Mouse (Mus musculus): ENCODE results near the gene Ptk6.

The Ptk6 gene

GRCm38 (mm10) chr2:181159771-181160170 is 42.8 kb downstream of the Ptk6 start:
- no peak for DNase-seq (ENCODE audit: low read depth)

DNA sequence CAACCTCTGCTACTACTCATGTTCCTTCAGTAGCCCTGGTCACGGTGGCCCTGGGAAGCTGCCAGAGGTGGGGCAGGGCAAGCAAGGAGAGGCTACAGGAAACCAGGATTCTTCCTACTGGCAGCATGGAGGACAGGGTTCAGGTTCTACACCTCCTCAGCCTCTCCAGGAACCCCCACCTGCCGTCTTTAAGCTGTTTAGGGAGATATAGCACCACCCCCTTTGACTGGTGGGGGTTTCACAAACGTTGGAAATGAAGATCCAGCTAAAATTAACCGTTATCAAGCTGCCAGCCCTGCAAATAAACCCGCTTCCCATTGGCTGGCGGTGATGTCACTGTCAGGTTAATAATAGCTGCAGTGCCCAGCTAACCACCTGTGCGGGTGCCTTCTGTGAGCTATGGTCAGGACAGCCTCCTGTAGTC is 43.5 kb downstream of the Ptk6 start:
- no peak for DNase-seq (ENCODE audit: low read depth)

DNA sequence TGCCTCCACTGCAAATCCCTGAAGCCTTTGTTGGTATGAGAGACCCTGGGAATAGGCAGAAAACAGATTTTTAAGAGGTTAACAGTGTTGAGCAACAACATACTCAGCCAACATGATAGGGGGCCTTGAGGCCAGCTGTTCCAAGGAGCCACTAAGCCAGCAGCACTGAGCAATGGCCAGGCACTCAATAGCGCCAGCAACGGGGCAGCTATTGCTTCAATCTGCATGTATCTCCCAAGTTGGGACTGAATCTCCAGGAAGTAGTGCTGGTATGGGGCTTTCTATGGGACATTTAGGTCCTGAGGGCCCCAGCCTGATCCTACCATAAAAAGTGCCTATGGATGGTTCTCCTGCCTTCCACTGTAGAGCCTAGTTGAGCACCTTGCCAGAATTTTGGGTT is 44.1 kb downstream of the Ptk6 start:
- no peak for DNase-seq (ENCODE audit: low read depth)

- DNase-seq (ENCODE audit: low read depth) = peak; percentile 7
Observed at GRCm38 (mm10) chr2:181157716-181158302, 44.8 kb downstream of the Ptk6 start.

DNA sequence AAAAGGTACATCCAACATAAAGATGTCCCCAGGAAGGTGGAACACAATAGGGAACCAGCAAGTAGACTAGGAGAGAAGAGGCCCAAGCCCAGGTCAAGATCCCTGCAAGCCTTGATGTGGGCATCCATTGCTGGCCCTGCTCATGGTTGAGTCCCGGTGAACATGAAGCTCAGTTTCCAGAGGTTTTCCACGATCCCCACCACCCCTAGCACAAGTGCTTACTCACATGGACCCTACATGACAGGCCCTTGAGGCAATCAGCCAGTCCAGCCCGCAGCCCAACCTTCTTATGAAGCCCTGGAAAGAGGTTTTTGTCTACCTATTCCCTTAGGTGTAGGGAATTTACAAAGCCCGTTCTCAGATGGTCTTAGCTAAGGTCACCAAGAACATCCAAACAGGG is 45.4 kb downstream of the Ptk6 start:
- no peak for DNase-seq (ENCODE audit: low read depth)

- no peak for DNase-seq (ENCODE audit: low read depth)
Observed at GRCm38 (mm10) chr2:181156248-181157121, 46.1 kb downstream of the Ptk6 start, which contains the start of gene Eef1a2. Eef1a2 (minus strand) TSS chr2:181157014.

DNA sequence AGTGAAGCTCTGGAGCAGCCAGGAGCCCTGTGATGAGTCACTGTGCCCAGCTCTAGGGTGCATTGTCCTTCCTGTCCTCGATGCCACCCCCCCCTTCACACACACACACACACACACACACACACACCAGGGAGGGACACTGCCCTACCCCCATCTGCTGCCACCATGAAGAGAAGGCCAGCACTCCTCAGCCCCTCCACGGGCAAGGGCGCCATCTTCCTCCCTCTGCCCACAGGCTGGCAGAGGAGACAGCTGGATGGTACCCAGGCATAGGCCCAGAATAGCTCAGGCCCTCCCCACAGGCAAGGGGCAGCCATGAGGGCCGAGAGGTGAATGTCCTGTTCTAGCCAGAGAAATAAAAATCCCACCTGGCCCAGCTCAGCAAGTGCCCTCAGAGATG is 46.8 kb downstream of the Ptk6 start:
- no peak for DNase-seq (ENCODE audit: low read depth)

- DNase-seq (ENCODE audit: low read depth) = no peak
Observed at GRCm38 (mm10) chr2:181154831-181155415, 47.7 kb downstream of the Ptk6 start.

GRCm38 (mm10) chr2:181154361-181154760 is 48.2 kb downstream of the Ptk6 start:
- no peak for DNase-seq (ENCODE audit: low read depth)

DNA sequence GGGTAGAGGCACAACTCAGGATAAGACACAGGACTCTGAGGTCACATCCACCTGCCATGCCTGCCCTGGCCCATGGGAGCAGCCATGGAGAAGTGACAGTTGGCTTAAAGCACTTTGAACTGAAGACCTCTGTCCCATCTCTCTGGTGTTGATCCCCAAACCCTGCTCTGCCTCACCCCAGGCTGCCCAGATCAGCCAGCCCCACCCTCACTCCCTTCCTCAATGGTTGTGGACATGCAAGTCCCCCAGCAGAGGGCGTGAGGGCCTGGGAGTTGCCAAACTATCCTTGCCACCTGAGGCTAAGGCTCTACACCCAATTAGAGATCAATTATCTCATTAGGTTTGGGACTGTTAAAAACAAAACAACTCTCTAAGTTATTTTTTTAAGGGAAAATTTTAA is 48.8 kb downstream of the Ptk6 start:
- no peak for DNase-seq (ENCODE audit: low read depth)

DNA sequence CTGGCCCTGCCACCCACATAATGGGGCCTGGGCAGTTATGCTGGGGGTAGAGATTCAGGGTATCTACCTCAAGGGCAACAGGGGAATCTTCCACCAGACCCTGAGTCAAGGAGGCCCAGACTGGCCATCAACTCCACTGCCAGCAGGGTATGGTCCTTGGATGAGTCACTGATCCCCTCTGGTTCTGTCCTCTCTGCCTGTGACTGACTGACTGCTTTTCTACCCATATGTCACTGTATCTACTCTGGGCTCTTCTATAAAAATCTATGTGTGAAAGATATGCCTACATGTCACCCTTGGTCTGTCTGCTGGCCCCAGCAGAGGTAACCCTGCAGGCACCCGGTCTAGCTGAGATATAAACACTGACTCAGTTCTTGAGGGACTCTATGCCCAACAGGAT is 49.5 kb downstream of the Ptk6 start:
- no peak for DNase-seq (ENCODE audit: low read depth)

- no peak for DNase-seq (ENCODE audit: low read depth)
Observed at GRCm38 (mm10) chr2:181152701-181153100, 49.9 kb downstream of the Ptk6 start.

DNA sequence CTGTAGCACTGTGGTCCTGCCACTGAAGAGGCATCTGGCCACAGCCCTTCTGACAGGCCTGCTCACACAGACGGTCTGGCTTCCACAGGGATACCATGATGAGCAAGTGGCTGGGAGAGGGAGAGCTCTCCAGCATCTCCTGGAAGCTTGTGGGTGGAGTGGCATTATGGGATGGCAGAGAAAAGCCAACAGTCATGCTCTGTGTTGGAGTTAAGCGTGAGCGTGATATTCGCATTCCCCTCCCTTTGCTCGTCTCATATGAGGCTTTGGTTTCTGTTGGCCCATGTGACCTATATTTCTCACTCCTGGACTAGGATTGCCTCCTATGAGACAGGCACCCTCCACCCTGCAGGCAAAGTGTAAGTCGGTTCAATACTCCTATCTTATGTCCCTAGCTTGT is 52.3 kb downstream of the Ptk6 start:
- DNase-seq (ENCODE audit: low read depth) = no peak

DNA sequence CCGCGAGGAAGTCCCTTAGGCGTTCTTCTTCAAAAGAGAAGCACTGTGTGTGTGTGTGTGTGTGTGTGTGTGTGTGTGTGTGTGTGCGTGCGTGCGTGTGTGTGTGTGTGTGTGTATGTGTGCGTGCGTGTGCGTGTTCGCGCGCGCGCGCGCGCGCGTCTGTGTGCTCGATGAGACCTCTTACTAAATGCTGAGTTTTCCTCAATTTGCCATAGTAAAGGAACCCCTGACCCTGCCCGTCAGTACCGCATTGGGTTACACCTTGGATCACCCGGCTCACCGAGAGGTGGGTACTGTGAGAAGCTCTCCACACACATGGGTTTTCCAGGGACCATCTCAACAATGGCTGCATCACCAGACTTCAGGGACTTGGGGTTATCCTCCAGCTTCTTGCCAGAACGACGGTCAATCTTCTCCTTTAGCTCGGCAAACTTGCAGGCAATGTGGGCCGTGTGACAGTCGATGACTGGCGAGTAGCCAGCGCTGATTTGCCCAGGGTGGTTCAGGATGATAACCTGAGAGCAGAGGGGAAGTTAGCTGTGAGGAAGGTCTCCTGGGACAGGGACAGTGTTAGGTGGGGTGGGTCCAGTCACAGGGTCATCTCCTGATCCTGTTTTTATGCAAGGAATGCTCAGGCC is 54.2 kb downstream of the Ptk6 start:
- no peak for DNase-seq (ENCODE audit: low read depth)

- no peak for DNase-seq (ENCODE audit: low read depth)
Observed at GRCm38 (mm10) chr2:181147546-181148317, 54.9 kb downstream of the Ptk6 start.

DNA sequence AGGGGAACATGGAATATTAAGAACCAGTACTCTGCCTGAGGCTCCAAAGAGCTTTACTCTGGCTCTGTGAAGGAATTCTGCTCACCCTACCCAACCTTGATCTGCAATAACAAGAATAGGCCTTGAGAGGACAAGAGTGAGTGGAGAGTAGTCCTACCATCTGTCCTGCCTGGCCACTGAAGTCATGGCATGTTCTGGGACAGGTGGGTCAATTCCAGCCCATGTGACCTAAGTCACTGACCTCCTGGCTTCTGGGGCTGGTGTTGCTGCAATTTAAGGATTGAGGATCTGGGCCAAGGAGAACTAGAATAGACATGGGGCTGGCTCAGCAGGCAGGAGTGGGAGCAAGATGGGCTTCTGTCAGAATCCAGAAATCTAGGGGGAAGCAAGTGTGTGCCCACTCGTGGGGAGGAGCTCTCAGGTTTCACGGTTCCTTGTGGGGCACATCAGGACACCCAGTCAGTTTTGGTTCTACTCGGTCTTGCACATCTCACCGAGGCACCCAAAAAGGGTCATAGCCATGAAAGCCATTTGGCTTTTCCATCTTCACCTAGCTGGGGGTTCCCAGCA is 55.5 kb downstream of the Ptk6 start:
- DNase-seq (ENCODE audit: low read depth) = no peak

DNA sequence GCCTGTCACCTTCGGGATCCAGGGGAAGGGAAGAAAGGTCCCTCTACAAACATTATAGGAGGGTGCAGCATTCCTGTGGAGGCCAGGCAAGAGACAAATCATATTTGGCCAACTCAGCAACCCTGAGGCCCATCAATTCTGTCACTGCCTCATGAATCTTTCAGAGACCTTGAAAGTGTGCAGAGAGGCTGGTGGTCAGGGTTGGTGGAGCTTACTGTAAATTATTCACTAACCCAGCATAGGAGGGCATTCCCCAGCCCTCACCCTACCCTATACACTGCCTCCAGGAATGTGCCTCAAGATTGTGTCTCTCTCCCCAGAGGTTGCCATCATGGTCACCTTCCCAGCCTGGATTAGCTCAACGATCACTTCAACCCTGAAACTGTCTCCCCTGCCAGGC is 57.9 kb downstream of the Ptk6 start:
- DNase-seq (ENCODE audit: low read depth) = no peak

All from fibroblast of lung, adult 2 months (primary cell).